Mouse (Mus musculus): ENCODE results near the gene Spag6.

DNA sequence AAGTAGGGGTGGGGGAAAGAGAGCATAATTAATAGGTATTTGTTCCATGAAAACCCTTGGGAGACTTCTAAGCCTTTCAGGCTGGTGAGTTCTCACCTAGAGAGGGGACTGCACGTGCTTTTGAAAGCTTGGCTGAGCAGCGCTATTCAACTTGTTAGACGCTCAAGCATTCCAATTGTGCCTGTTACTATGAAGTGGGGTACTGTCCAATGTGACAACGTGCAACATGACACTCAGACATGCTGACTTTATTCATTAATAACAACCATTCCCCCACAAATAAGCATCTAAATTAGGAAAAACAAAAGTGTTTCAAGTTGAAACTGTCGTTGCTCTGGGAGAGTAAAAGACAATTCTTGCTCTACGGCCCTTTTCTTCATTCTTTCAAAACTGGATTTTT, 22.8 kb upstream of the Spag6 start:
- TF ChIP-seq CTCF (IDR thresholded peaks at IDR 0.05; ENCODE audit: insufficient read depth, low read depth, low read length) (no peak), POLR2A (IDR thresholded peaks at IDR 0.05; ENCODE audit: insufficient read depth, low read depth, low read length) (no peak)

Measured in olfactory bulb, adult 2 months (tissue).